Mouse (Mus musculus): ENCODE measurements around the gene Rfx1. TPM values are rescaled to one million over a fixed set of nuclear protein-coding genes. Genes with fewer than 3 reads are reported as not detected.
A peak's percentile ranks its signal among the peaks of the same experiment; 100 is the strongest.

Gene Rfx1
- total and polyA plus RNA-seq, 2 experiments from 2014 or later, result 8.8 to 28.4 TPM

DNA sequence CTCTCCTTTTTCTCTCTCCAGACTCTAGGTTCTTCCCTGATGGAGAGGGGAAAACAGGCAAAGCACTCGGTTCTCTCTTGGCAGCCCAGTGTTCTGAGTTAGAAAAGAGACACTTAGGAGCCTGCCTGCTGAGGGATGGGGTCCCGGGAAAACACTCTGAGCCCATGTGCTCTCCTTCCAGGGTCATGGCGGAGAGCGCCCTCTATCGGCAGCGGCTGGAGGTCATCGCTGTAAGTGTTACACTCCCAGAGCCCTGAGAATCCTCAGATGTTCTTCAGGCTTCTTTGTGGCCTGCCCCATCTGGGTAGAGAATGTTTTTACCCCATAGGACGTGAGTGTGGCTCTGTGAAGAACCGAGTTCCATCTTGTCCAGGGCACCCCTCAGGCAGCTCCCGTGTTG is 42.5 kb upstream of the Rfx1 start:
- H3K27me3 ChIP-seq (ENCODE audit: insufficient read depth, low read length), result peaks cover 29% of the 10 kb centered on the region; the same call in 1 of the 2 replicates
- no peak for DNase-seq (ENCODE audit: low spot score)
- H3K9me3 ChIP-seq (ENCODE audit: low read length), result no peaks in the 10 kb centered on the region
- WGBS, result 12% methylated on average over 10 of the region's 10 CpGs
- no peak for ATAC-seq (ENCODE audit: low FRiP score)
- no peaks in the 10 kb centered on the region for H3K36me3 ChIP-seq (ENCODE audit: insufficient read depth, low read length)
- no peak overlapping the region for H3K27ac ChIP-seq (ENCODE audit: low read depth, low read length)
- TF ChIP-seq CTCF (IDR thresholded peaks at IDR 0.05), result peak; percentile 64
- H3K4me1 ChIP-seq (ENCODE audit: insufficient read depth, low read length), result no peaks in the 10 kb centered on the region
- no peak overlapping the region for H3K9ac ChIP-seq (replicated peaks; ENCODE audit: low read length, poor library complexity, severe bottlenecking)
- H3K4me2 ChIP-seq (ENCODE audit: low read depth, low read length, poor library complexity, severe bottlenecking), result no peak overlapping the region
- H3K4me3 ChIP-seq (ENCODE audit: low read depth, low read length), result no peak overlapping the region

DNA sequence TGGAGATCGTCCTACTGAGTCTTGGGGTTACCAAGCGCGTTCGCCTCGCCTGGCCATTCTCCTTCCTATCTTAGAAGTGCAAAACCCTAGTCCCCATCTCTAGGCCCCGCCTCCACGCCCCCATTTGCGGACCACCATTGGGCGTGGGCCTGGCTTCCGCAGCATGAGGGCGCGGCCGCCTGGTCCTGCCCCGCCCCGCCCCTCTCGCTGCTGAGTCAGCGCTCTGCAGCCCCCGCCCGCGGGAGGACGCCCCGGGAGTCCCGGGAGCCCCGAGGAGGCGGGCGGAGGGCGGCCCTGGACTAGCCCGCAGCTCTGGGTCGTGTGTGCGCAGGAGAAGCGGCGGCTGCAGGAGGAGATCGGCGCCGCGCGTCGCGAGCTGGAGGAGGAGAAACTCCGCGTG is 40.8 kb upstream of the Rfx1 start:
- Histone ChIP-seq H3K4me2 (ENCODE audit: low read depth, low read length, poor library complexity, severe bottlenecking) (peak overlapping the region; percentile 91), H3K27me3 (ENCODE audit: insufficient read depth, low read length) (peaks cover 29% of the 10 kb centered on the region; the same call in 1 of the 2 replicates), H3K27ac (ENCODE audit: low read depth, low read length) (no peak overlapping the region), H3K4me3 (ENCODE audit: low read depth, low read length) (peak overlapping the region; percentile 57), H3K9ac (replicated peaks; ENCODE audit: low read length, poor library complexity, severe bottlenecking) (peak overlapping the region; percentile 77), H3K4me1 (ENCODE audit: insufficient read depth, low read length) (no peaks in the 10 kb centered on the region), H3K9me3 (ENCODE audit: low read length) (no peaks in the 10 kb centered on the region), H3K36me3 (ENCODE audit: insufficient read depth, low read length) (no peaks in the 10 kb centered on the region)
- under 1% methylated on average over 36 of the region's 41 CpGs for WGBS
- DNase-seq (ENCODE audit: low spot score) (peak; percentile 55), ATAC-seq (ENCODE audit: low FRiP score) (peak; percentile 42)
- no peak for TF ChIP-seq CTCF (IDR thresholded peaks at IDR 0.05)

DNA sequence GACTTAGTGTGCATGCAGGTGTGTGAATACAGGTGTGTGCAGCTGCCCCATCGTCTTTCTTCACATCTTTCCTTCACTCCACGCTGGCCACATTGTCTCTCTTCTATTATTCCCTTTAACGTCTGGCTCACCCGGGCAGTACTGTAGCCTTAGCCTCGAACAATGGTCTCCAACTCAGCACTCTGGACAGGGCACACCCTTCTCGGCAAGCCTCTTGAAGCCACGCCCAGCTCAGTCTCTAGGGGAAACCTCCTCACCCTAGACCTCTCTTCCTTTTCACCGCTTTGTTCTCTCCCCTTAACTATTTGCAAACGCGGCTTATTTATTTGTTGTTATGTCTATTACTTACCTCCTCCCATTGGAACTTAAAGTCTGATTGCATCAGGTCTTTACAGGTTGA is 39.2 kb upstream of the Rfx1 start:
- Histone ChIP-seq H3K9ac (replicated peaks; ENCODE audit: low read length, poor library complexity, severe bottlenecking) (no peak overlapping the region), H3K27ac (ENCODE audit: low read depth, low read length) (no peak overlapping the region), H3K36me3 (ENCODE audit: insufficient read depth, low read length) (no peaks in the 10 kb centered on the region), H3K9me3 (ENCODE audit: low read length) (no peaks in the 10 kb centered on the region), H3K27me3 (ENCODE audit: insufficient read depth, low read length) (peaks cover 22% of the 10 kb centered on the region; the same call in 1 of the 2 replicates), H3K4me1 (ENCODE audit: insufficient read depth, low read length) (no peaks in the 10 kb centered on the region), H3K4me3 (ENCODE audit: low read depth, low read length) (no peak overlapping the region), H3K4me2 (ENCODE audit: low read depth, low read length, poor library complexity, severe bottlenecking) (no peak overlapping the region)
- 9% methylated on average over 10 of the region's 10 CpGs for WGBS
- no peak for ATAC-seq (ENCODE audit: low FRiP score)
- TF ChIP-seq CTCF (IDR thresholded peaks at IDR 0.05), result no peak
- DNase-seq (ENCODE audit: low spot score), result no peak

DNA sequence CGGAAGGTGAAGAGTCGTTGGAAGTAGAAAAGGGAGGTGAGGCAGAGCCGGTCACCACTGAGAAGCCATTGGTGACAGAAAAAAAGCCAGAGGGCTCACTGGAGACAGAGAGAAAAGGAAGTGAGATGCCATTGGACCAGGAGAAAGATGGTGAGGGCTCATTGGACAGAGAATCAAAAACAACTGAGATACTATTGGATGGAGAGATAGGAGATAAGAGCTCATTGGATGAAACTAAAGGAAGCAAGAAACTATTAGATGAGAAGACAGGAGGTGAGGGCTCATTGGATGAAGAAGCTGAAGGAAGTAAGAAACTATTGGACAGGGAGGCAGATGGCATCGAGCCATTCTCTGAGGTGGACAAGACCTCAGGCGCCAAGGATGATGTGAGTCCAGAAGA is 37.4 kb upstream of the Rfx1 start:
- no peaks in the 10 kb centered on the region for H3K9me3 ChIP-seq (ENCODE audit: low read length)
- H3K9ac ChIP-seq (replicated peaks; ENCODE audit: low read length, poor library complexity, severe bottlenecking), result no peak overlapping the region
- H3K4me1 ChIP-seq (ENCODE audit: insufficient read depth, low read length), result no peaks in the 10 kb centered on the region
- no peaks in the 10 kb centered on the region for H3K36me3 ChIP-seq (ENCODE audit: insufficient read depth, low read length)
- H3K4me2 ChIP-seq (ENCODE audit: low read depth, low read length, poor library complexity, severe bottlenecking), result no peak overlapping the region
- H3K27me3 ChIP-seq (ENCODE audit: insufficient read depth, low read length), result peaks cover 22% of the 10 kb centered on the region; the same call in 1 of the 2 replicates
- H3K4me3 ChIP-seq (ENCODE audit: low read depth, low read length), result no peak overlapping the region
- H3K27ac ChIP-seq (ENCODE audit: low read depth, low read length), result no peak overlapping the region
- DNase-seq (ENCODE audit: low spot score) (no peak), ATAC-seq (ENCODE audit: low FRiP score) (no peak)
- no peak for TF ChIP-seq CTCF (IDR thresholded peaks at IDR 0.05)
- 89% methylated on average over 5 of the region's 5 CpGs for WGBS

DNA sequence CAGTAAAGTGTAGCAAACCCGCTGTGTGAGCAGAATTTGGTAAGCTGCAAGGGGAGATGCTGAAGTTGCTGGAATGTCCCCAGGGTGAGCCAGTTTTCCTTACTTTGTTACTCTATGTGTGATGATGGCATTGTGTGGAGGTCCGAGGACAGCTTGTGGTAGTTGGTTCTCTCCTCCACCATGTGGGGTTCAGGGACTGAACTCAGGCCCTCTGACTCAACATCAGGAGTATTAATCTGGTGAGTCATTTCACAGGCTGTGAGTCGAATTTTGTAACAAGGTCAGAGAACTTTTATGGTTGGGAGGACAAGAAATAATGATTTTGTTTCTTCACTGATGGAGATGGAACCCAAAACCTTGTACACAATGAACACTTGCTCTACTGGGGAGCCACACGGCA is 33.9 kb upstream of the Rfx1 start:
- H3K36me3 ChIP-seq (ENCODE audit: insufficient read depth, low read length), result no peaks in the 10 kb centered on the region

DNA sequence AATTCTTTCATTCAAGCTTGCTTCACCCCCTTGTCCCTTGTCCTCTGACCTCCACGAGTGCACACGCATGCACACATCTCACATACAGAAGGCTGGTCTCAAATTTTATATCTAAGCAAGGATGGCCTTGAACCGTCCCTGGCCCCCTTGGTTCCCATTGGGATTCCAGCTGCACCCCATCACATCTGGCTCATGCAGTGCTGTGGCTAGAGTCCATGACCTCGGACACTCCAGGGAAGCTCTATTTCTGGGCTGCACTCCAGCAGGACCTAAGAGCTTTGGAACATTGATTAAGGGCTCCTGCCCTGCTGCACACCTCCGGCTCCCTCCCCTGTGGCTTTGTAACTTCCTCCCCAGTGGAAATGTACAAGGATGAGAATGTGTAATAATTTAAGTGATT is 28.6 kb upstream of the Rfx1 start:
- no peak for ATAC-seq (ENCODE audit: low FRiP score)
- TF ChIP-seq CTCF (IDR thresholded peaks at IDR 0.05), result no peak

More for the DNA sequence above, 33.9 kb upstream of the Rfx1 start:
- 78% methylated on average over 4 of the region's 4 CpGs for whole genome bisulfite sequencing
- no peak for TF ChIP-seq CTCF (IDR thresholded peaks at IDR 0.05)
- Histone ChIP-seq H3K4me1 (ENCODE audit: insufficient read depth, low read length) (no peaks in the 10 kb centered on the region), H3K9ac (replicated peaks; ENCODE audit: low read length, poor library complexity, severe bottlenecking) (no peak overlapping the region), H3K27ac (ENCODE audit: low read depth, low read length) (no peak overlapping the region), H3K9me3 (ENCODE audit: low read length) (no peaks in the 10 kb centered on the region), H3K27me3 (ENCODE audit: insufficient read depth, low read length) (peaks cover 15% of the 10 kb centered on the region; the same call in 1 of the 2 replicates), H3K4me3 (ENCODE audit: low read depth, low read length) (no peak overlapping the region), H3K4me2 (ENCODE audit: low read depth, low read length, poor library complexity, severe bottlenecking) (no peak overlapping the region)
- ATAC-seq (ENCODE audit: low FRiP score), result no peak
- DNase-seq (ENCODE audit: low spot score), result no peak

More for the DNA sequence above, 28.6 kb upstream of the Rfx1 start:
- H3K9ac ChIP-seq (replicated peaks; ENCODE audit: low read length, poor library complexity, severe bottlenecking), result no peak overlapping the region
- H3K36me3 ChIP-seq (ENCODE audit: insufficient read depth, low read length), result no peaks in the 10 kb centered on the region
- no peak for DNase-seq (ENCODE audit: low spot score)
- H3K4me1 ChIP-seq (ENCODE audit: insufficient read depth, low read length), result peaks cover 4% of the 10 kb centered on the region; the same call in 1 of the 2 replicates
- no peak overlapping the region for H3K4me2 ChIP-seq (ENCODE audit: low read depth, low read length, poor library complexity, severe bottlenecking)
- H3K4me3 ChIP-seq (ENCODE audit: low read depth, low read length), result no peak overlapping the region
- H3K27ac ChIP-seq (ENCODE audit: low read depth, low read length), result no peak overlapping the region
- no peaks in the 10 kb centered on the region for H3K9me3 ChIP-seq (ENCODE audit: low read length)
- 69% methylated on average over 5 of the region's 5 CpGs for WGBS
- peaks cover 27% of the 10 kb centered on the region for H3K27me3 ChIP-seq (ENCODE audit: insufficient read depth, low read length)
